In the genomic region with DNA sequence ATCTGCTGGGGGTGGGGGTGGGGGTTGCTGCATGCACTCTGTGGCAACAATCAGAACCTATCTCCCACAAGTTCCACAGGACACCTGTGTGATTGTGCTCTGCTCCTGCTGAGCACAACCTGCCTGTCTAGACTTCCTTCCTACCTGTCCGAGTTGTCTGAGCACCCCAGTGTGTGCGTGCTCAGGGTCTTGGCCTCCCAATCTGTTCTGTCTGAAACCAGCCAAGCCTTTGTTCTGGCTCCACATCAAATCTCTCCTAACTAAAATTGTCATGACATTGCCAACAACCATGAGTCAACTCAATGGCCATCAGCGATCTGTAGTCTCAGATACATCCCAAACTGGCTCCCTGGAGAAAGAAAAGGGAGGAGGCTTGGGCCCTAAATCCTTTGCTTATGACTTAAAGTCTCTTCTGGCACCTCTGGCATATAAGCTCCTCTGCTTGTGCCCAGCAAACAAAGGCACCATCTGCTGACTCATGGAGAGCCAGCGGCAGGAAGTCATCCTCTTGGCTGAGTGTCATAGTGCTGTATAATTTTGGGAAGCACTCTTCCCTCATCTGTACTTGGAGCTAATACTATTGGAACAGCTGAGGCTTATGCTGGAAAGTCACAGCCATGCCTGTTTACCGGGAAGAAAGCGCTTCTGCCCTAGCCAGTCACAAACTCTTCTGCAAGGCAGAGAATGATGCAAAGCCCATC, we compare ENCODE assay signal across 19 mouse cellular contexts.
DNase-seq lines count a peak whose midpoint lies in the region; ATAC-seq and TF ChIP-seq lines count a peak whose summit lies in the region.
"Had no signal": no experiment of that assay in that cellular context is flagged by ENCODE, and none has a peak within 500 bp of the region (broad histone marks: within the 10 kb centered on the region; RNA-seq: fewer than 3 reads in every experiment).

No protein-coding gene starts in this region.

- no peak for TF ChIP-seq CTCF in midbrain, postnatal 0 days (IDR thresholded peaks at IDR 0.05)

- H3K4me1 ChIP-seq in heart, embryonic 10.5 days = peaks cover 11% of the 10 kb centered on the region; the same call in 1 of the 2 replicates
- peaks cover 2% of the 10 kb centered on the region for H3K4me1 ChIP-seq in midbrain, postnatal 0 days (ENCODE audit: insufficient read depth, low read length)
- peaks cover 18% of the 10 kb centered on the region for H3K4me1 ChIP-seq in midbrain, embryonic 10.5 days

- peak; percentile 24 for DNase-seq in cerebellum, adult 11-12 months
- no peak for DNase-seq in cerebellum, adult 8-10 months
- DNase-seq in heart, adult 11 months = peak; percentile 89
- no peak for DNase-seq in heart, embryonic 10.5 days (ENCODE audit: low spot score)
- peak; percentile 66 for DNase-seq in midbrain, postnatal 0 days (ENCODE audit: low spot score)
- no peak for DNase-seq in midbrain, embryonic 10.5 days (ENCODE audit: low spot score)
- DNase-seq in skeletal muscle tissue, adult 2 months (ENCODE audit: low read depth, low spot score) = peak; percentile 21
- DNase-seq: kidney, adult 11 months; kidney, postnatal 10 days; layer of hippocampus, postnatal 36 days; liver; lung, postnatal 10 days; right cerebral cortex, adult 18-20 months had no signal

- no peak overlapping the region for H3K27ac ChIP-seq in heart, embryonic 10.5 days
- H3K27ac ChIP-seq in midbrain, postnatal 0 days (ENCODE audit: low read depth, low read length) = no peak overlapping the region
- no peak overlapping the region for H3K27ac ChIP-seq in midbrain, embryonic 10.5 days (replicated peaks)
- H3K27ac ChIP-seq: heart, adult 2 months; hindbrain, embryonic 14.5 days; midbrain, embryonic 13.5 days; neural tube, embryonic 13.5 days had no signal

- H3K36me3 ChIP-seq in heart, embryonic 10.5 days = no peaks in the 10 kb centered on the region
- no peaks in the 10 kb centered on the region for H3K36me3 ChIP-seq in midbrain, postnatal 0 days (ENCODE audit: insufficient read depth, low read length)
- H3K36me3 ChIP-seq in midbrain, embryonic 10.5 days = no peaks in the 10 kb centered on the region
- H3K36me3 ChIP-seq: G1E; midbrain, embryonic 13.5 days; neural tube, embryonic 13.5 days had no signal

- WGBS in heart, embryonic 10.5 days = 89% methylated on average over 6 of the region's 6 CpGs
- WGBS in midbrain, postnatal 0 days = 81% methylated on average over 6 of the region's 6 CpGs
- 89% methylated on average over 6 of the region's 6 CpGs for WGBS in midbrain, embryonic 10.5 days

- H3K27me3 ChIP-seq in heart, embryonic 10.5 days (ENCODE audit: insufficient read depth, poor library complexity, severe bottlenecking) = no peaks in the 10 kb centered on the region
- no peaks in the 10 kb centered on the region for H3K27me3 ChIP-seq in midbrain, postnatal 0 days (ENCODE audit: insufficient read depth, low read length)
- no peaks in the 10 kb centered on the region for H3K27me3 ChIP-seq in midbrain, embryonic 10.5 days (ENCODE audit: low read depth, poor library complexity, severe bottlenecking)
- H3K27me3 ChIP-seq: midbrain, embryonic 13.5 days; neural tube, embryonic 13.5 days had no signal

- no peaks in the 10 kb centered on the region for H3K9me3 ChIP-seq in heart, embryonic 10.5 days
- no peaks in the 10 kb centered on the region for H3K9me3 ChIP-seq in midbrain, postnatal 0 days (ENCODE audit: low read length)
- H3K9me3 ChIP-seq in midbrain, embryonic 10.5 days (replicated peaks) = no peaks in the 10 kb centered on the region
- H3K9me3 ChIP-seq: midbrain, embryonic 13.5 days; neural tube, embryonic 13.5 days had no signal

- no peak overlapping the region for H3K4me2 ChIP-seq in midbrain, postnatal 0 days (ENCODE audit: low read depth, low read length, poor library complexity, severe bottlenecking)
- H3K4me2 ChIP-seq: hindbrain, embryonic 14.5 days; midbrain, embryonic 13.5 days; neural tube, embryonic 13.5 days had no signal

- H3K4me3 ChIP-seq in heart, embryonic 10.5 days = no peak overlapping the region
- H3K4me3 ChIP-seq in midbrain, postnatal 0 days (ENCODE audit: low read depth, low read length) = no peak overlapping the region
- H3K4me3 ChIP-seq in midbrain, embryonic 10.5 days = no peak overlapping the region
- H3K4me3 ChIP-seq: heart, adult 2 months; midbrain, embryonic 13.5 days; neural tube, embryonic 13.5 days had no signal

- no peak overlapping the region for H3K9ac ChIP-seq in midbrain, postnatal 0 days (replicated peaks; ENCODE audit: low read length, poor library complexity, severe bottlenecking)
- H3K9ac ChIP-seq: hindbrain, embryonic 14.5 days; midbrain, embryonic 13.5 days; neural tube, embryonic 13.5 days had no signal

- no peak for ATAC-seq in midbrain, postnatal 0 days (ENCODE audit: low FRiP score)
- ATAC-seq in activated CD4-positive, CD25-positive, alpha-beta regulatory T cell, adult 4 months = no peak
- ATAC-seq: midbrain, embryonic 13.5 days had no signal

Comparison
In these comparisons a context has a peak if more than half of its experiments do, and no peak if none do; other contexts are left out.
1. DNase-seq: peak in cerebellum, adult 11-12 months (single experiment), heart, adult 11 months (single experiment), midbrain, postnatal 0 days (single experiment) and skeletal muscle tissue, adult 2 months (single experiment); none in cerebellum, adult 8-10 months (single experiment), heart, embryonic 10.5 days (single experiment) and midbrain, embryonic 10.5 days (single experiment).